Mouse (Mus musculus) E14TG2a.4 (cell line): ENCODE measurements around the gene Adh6a.

Source experiments
- CTCF ChIP-seq: conservative IDR thresholded peaks from 2 replicates; pipeline ENCODE4 v1.5.1; 2014; ENCODE audit warnings: low read length
- POU5F1 ChIP-seq: IDR thresholded peaks from 2 replicates; pipeline ENCODE4 v1.6.1; 2014; ENCODE audit warnings: low read length, borderline replicate concordance

DNA sequence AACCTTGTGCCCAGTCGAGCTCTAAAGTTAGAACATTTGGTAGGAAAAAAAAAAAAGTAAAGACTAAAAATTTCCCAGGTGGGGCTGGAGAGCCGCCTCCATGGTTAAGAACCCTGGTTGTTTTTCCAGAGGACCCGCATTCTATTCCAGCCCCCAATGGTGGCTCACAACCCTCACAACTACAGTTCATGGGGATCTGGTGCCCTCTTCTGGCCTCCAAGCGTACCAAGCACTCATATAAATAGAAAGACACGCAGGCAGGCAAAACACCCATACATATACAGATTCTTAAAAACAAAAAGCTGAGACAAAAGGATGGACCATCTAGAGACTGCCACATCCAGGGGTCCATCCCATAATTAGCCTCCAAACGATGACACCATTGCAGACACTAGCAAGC is 2.1 kb upstream of the Adh6a start:
- TF ChIP-seq CTCF (no peak), POU5F1 (no peak)
